Mouse (Mus musculus) forebrain, embryonic 13.5 days (tissue): Measurements from ENCODE around the gene Hist1h2ao. TPM values are rescaled to one million over a fixed set of nuclear protein-coding genes. Genes with fewer than 3 reads are reported as not detected.
A peak's percentile ranks its signal among the peaks of the same experiment; 100 is the strongest.
"Not testable (repeated sequence)": the region's sequence is repeated elsewhere in the genome, so short reads cannot be mapped to it uniquely, and the experiment has no call there.

ENCODE experiments used
- ATAC-seq: fragments of 200-750 bp; cut with Nextera tagmentation; 2 replicates; pipeline ENCODE4 v1.8.0; 2017
- H3K27ac ChIP-seq: fragments of 300-500 bp; sonication (generic); 2 replicates; pipeline ENCODE4 v1.5.1; 2015; ENCODE audit warnings: inconsistent platforms, mild to moderate bottlenecking, moderate library complexity
- H3K27me3 ChIP-seq: fragments of 300-500 bp; sonication (generic); 2 replicates; pipeline ENCODE4 v1.6.1; 2015; ENCODE audit warnings: mild to moderate bottlenecking, inconsistent platforms
- H3K36me3 ChIP-seq: fragments of 300-500 bp; sonication (generic); 2 replicates; pipeline ENCODE4 v1.6.1; 2015; ENCODE audit warnings: mild to moderate bottlenecking, inconsistent platforms; ENCODE audit not compliant: poor library complexity, severe bottlenecking
- H3K4me1 ChIP-seq: fragments of 300-500 bp; sonication (generic); 2 replicates; pipeline ENCODE4 v1.6.1; 2015; ENCODE audit warnings: inconsistent platforms
- H3K4me2 ChIP-seq: fragments of 300-500 bp; sonication (generic); 2 replicates; pipeline ENCODE4 v1.6.1; 2015; ENCODE audit warnings: inconsistent platforms, mild to moderate bottlenecking, moderate library complexity
- H3K4me3 ChIP-seq: fragments of 300-500 bp; sonication (generic); 2 replicates; pipeline ENCODE4 v1.5.1; 2015; ENCODE audit warnings: mild to moderate bottlenecking, inconsistent platforms
- H3K9ac ChIP-seq: fragments of 300-500 bp; sonication (generic); 2 replicates; pipeline ENCODE4 v1.6.1; 2015; ENCODE audit warnings: mild to moderate bottlenecking, inconsistent platforms
- H3K9me3 ChIP-seq: fragments of 300-500 bp; sonication (generic); replicated peaks from 2 replicates; pipeline ENCODE4 v1.6.1; 2016; ENCODE audit warnings: inconsistent platforms
- WGBS: fragments of 180-500 bp; shearing (Covaris S2); methylation state at CpG from one replicate; pipeline ENCODE4 v1.1.7; 2015; 5-methylcytosine and 5-hydroxymethylcytosine counted together
- polyA plus RNA-seq: library from polyadenylated mRNA; unstranded; fragments of >200 nt; fragmentation: Nextera tagmentation; extraction: Ambion mirVana; gene quantifications from 2 replicates; pipeline ENCODE4 v1.2.1, GENCODE M21; 2015

Gene Hist1h2ao
- polyA plus RNA-seq, 1 experiment from 2014 or later = not detected

DNA sequence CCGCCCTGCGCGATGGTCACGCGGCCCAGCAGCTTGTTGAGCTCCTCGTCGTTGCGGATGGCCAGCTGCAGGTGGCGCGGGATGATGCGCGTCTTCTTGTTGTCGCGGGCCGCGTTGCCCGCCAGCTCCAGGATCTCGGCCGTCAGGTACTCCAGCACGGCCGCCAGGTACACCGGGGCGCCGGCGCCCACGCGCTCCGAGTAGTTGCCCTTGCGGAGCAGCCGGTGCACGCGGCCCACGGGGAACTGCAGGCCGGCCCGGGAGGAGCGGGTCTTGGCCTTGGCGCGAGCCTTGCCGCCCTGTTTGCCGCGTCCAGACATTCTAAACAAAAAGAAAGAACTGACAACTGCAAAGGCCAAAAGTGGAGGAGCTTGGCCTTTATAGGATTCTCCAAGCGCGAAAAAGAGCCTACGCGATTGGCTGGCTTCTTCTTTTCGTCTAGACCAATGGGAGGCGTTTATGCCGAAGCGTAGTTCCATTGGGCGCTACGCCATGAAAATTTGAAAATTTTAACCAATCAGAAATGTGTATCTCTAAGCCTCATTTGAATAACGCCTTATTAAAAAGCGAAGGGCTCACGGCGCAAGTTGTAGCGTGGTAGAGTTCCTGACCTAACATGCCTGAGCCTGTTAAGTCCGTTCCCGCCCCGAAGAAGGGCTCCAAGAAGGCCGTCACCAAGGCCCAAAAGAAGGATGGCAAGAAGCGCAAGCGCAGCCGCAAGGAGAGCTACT, 23.2 kb upstream of the Hist1h2ao start, which contains the start of the genes Hist1h2an and Hist1h2bp:
Hist1h2an (minus strand) TSS at position 320 of the 731 bp plus-strand sequence.
Hist1h2bp (plus strand) TSS at position 563 of the 731 bp plus-strand sequence.
- WGBS = under 1% methylated on average over 40 of the region's 63 CpGs
- Histone ChIP-seq H3K27ac (peak within 1 kb of the TSS; percentile 90), H3K4me2 (peak within 1 kb of the TSS; percentile 62), H3K4me3 (peak within 1 kb of the TSS; percentile 39), H3K4me1 (peaks cover 50% of the 10 kb centered on the region), H3K9ac (peak within 1 kb of the TSS; percentile 69)
- H3K36me3 ChIP-seq, H3K9me3 ChIP-seq, H3K27me3 ChIP-seq: not testable (repeated sequence)
- ATAC-seq = peak; percentile 94

GRCm38 (mm10) chr13:21787760-21788593, 22.3 kb upstream of the Hist1h2ao start:
- Histone ChIP-seq H3K4me2 (peak overlapping the region; percentile 62), H3K27ac (peak overlapping the region; percentile 87), H3K9me3 (no peaks in the 10 kb centered on the region), H3K36me3 (no peaks in the 10 kb centered on the region), H3K4me1 (peaks cover 43% of the 10 kb centered on the region), H3K4me3 (peak overlapping the region; percentile 39), H3K27me3 (no peaks in the 10 kb centered on the region), H3K9ac (peak overlapping the region; percentile 48)
- 7% methylated on average over 17 of the region's 21 CpGs for WGBS
- peak; percentile 6; the same call in 1 of the 2 replicates for ATAC-seq

- H3K9ac ChIP-seq = no peak overlapping the region
- no peaks in the 10 kb centered on the region for H3K36me3 ChIP-seq
- WGBS = 69% methylated on average over 6 of the region's 6 CpGs
Observed at GRCm38 (mm10) chr13:21789925-21790324, 20.3 kb upstream of the Hist1h2ao start.

DNA sequence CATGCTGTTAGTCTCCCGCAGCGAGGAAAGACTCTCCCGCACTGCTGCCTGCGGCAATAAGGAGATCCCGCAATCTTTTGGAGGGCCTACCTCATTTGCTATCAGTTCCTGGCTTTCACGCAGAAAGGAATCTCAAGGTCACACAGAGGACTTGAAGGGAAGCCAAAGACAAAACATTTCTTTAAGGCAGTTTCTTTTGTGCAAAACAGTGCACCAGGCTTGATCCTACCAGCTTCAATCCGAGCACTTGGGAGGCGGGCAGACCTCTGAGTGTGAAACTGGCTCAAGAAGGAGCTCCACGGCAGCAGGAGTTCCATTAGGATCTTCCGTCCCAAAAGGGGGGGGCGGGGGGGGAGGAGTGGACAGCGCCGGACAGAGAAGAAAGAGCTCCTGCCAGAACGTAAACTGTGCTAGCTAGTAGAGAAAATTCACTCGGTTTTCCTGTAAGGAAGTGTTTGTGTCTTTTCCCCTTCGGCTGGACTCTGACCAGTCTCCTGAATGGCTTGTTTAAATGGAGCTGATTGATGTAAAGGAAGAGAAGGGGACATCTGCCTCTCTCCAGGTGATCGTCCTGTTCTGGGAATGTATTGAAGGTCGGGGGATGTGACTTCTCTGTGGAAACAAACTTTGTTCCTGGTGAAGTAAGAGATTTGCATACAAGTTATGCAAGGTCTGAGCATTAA, 19.5 kb upstream of the Hist1h2ao start:
- WGBS = 6% methylated on average over 17 of the region's 18 CpGs
- H3K36me3 ChIP-seq = no peaks in the 10 kb centered on the region
- 0 out of 2 replicates have a peak overlapping the region, but pooled peaks have one; percentile 10 for H3K27ac ChIP-seq
- peaks cover 29% of the 10 kb centered on the region for H3K4me1 ChIP-seq
- no peak overlapping the region for H3K4me3 ChIP-seq
- peak overlapping the region; percentile 50 for H3K9ac ChIP-seq
- H3K9me3 ChIP-seq = no peaks in the 10 kb centered on the region
- ATAC-seq = no peak
- H3K4me2 ChIP-seq = peak overlapping the region; percentile 43
- H3K27me3 ChIP-seq = no peaks in the 10 kb centered on the region

More at GRCm38 (mm10) chr13:21789925-21790324, 20.3 kb upstream of the Hist1h2ao start:
- H3K9me3 ChIP-seq = no peaks in the 10 kb centered on the region
- no peaks in the 10 kb centered on the region for H3K27me3 ChIP-seq
- H3K27ac ChIP-seq = no peak overlapping the region
- ATAC-seq = no peak
- H3K4me3 ChIP-seq = no peak overlapping the region
- H3K4me2 ChIP-seq = no peak overlapping the region
- peaks cover 33% of the 10 kb centered on the region for H3K4me1 ChIP-seq

GRCm38 (mm10) chr13:21795584-21795983, 14.7 kb upstream of the Hist1h2ao start:
- Histone ChIP-seq H3K4me1 (peaks cover 5% of the 10 kb centered on the region), H3K9ac (no peak overlapping the region), H3K4me2 (no peak overlapping the region), H3K27me3 (no peaks in the 10 kb centered on the region), H3K9me3 (no peaks in the 10 kb centered on the region), H3K27ac (no peak overlapping the region), H3K4me3 (no peak overlapping the region), H3K36me3 (no peaks in the 10 kb centered on the region)
- ATAC-seq = no peak
- 91% methylated on average over 7 of the region's 7 CpGs for WGBS

DNA sequence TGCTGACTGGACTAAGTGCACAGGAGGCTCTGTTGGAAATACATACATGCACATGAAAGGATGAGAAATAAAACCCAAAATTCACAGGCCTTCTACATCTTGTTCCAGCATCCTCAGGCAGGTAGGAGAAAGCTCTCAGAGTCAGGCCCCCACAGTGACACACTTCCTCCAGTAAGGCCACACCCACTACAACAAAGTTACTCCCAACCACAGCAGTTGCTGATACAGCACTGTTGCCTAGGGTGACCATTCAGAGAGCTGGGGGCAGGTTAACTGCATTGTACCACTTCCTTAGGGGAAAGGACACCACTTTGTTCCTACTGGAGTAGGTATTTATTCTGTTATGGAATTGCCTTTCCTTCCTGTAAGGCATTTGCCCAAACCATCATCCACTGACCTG, 13.1 kb upstream of the Hist1h2ao start:
- H3K4me3 ChIP-seq, H3K9me3 ChIP-seq, H3K27ac ChIP-seq, H3K4me2 ChIP-seq, H3K4me1 ChIP-seq, H3K27me3 ChIP-seq, H3K9ac ChIP-seq, ATAC-seq, H3K36me3 ChIP-seq: not testable (repeated sequence)

GRCm38 (mm10) chr13:21803058-21803457, 7.2 kb upstream of the Hist1h2ao start:
- WGBS = no CpG with 5 or more reads among the region's 4 CpGs
- not testable (repeated sequence) for H3K9ac ChIP-seq, H3K36me3 ChIP-seq, H3K4me2 ChIP-seq, H3K9me3 ChIP-seq, H3K4me1 ChIP-seq, H3K27me3 ChIP-seq, H3K27ac ChIP-seq, H3K4me3 ChIP-seq
- ATAC-seq = peak; percentile 83

DNA sequence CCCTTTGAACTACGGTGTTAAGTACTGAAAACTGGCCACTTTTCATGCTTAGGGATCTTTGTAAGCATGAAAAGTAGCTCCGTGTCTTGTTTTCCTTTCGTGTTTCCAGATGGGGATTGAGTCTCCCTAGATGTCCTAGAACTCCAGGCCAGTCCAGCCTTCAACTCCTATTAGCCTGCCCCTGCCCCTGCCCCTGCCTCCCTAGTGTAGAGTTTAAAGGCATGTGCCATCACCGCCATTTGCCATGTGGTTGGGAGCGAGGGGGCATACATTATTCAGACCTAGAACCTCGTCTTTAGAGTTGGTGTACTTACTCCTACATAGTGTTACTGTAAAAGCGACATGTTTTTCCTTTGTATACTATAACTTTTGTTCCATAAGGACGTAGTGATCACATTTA, 809 bp downstream of the Hist1h2ao start:
- H3K36me3 ChIP-seq, H3K9me3 ChIP-seq, H3K4me1 ChIP-seq, H3K4me3 ChIP-seq, H3K27ac ChIP-seq, H3K4me2 ChIP-seq, H3K9ac ChIP-seq, H3K27me3 ChIP-seq: not testable (repeated sequence)
- ATAC-seq = peak; percentile 34
- no CpG with 5 or more reads among the region's 8 CpGs for WGBS

- no CpG with 5 or more reads among the region's 24 CpGs for WGBS
- peak; percentile 67 for ATAC-seq
- Histone ChIP-seq H3K27ac (peak within 1 kb of the TSS; percentile 40; the same call in 1 of the 2 replicates), H3K4me2 (peak within 1 kb of the TSS; percentile 51), H3K4me3 (peak within 1 kb of the TSS; percentile 25)
- H3K4me1 ChIP-seq, H3K27me3 ChIP-seq, H3K9ac ChIP-seq, H3K36me3 ChIP-seq, H3K9me3 ChIP-seq: not testable (repeated sequence)
Observed at GRCm38 (mm10) chr13:21811539-21811938, 1.3 kb downstream of the Hist1h2ao start, which contains the start of gene Hist1h4m. Gene Hist1h4m, plus strand, starts transcription at chr13:21811746.

- H3K4me2 ChIP-seq = peak overlapping the region; percentile 51
- H3K9ac ChIP-seq, H3K36me3 ChIP-seq, H3K4me1 ChIP-seq, H3K27me3 ChIP-seq, H3K9me3 ChIP-seq: not testable (repeated sequence)
- peak overlapping the region; percentile 40; the same call in 1 of the 2 replicates for H3K27ac ChIP-seq
- WGBS = under 1% methylated on average over 14 of the region's 14 CpGs
- peak overlapping the region; percentile 25 for H3K4me3 ChIP-seq
- ATAC-seq = peak; percentile 46
Observed at GRCm38 (mm10) chr13:21812092-21812491, 1.8 kb downstream of the Hist1h2ao start.

DNA sequence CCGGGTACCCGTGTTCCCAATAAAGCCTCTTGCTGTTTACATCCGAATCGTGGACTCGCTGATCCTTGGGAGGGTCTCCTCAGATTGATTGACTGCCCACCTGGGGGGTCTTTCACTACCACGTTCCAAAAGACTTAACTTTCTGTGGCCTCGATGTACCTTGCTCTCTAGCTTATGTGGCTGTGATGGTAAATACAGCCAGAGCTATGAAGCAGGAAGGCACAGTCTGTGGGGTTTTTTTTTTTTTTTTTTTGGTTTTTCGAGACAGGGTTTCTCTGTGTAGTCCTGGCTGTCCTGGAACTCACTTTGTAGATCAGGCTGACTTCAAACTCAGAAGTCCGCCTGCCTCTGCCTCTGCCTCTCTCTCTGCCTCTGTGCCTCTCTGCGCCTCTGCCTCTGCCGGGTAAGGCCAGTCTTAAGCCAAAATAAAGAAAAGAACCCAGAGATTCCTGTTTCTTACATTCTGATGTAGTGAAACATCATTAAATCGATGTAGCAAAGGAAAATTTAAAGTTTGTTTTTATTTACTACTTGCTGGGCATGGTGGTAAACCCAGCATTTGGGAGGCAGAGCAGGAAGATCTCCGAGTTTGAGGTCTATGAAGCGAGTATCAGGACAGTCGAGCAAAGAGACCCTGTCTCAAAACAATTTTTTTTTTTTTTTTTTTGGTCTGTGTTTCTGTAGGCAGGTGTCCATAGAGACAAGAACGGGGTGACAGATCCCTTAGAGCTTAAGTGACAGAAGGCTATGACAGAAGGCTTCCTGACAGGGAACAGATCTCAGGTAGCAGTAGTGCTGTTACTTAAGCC, 10.0 kb downstream of the Hist1h2ao start:
- H3K9ac ChIP-seq, H3K4me1 ChIP-seq, ATAC-seq, H3K36me3 ChIP-seq, H3K9me3 ChIP-seq, H3K4me3 ChIP-seq, H3K4me2 ChIP-seq, H3K27me3 ChIP-seq, H3K27ac ChIP-seq: not testable (repeated sequence)
- 70% methylated on average over 7 of the region's 16 CpGs for WGBS
